Mouse (Mus musculus): Measurements from ENCODE around the gene Tcf12.

Tcf12 gene

GRCm38 (mm10) chr9:72088893-72089611, 22.6 kb downstream of the Tcf12 start:
- no peak for DNase-seq (ENCODE audit: low spot score in 2 of 2)

- no peak for DNase-seq (ENCODE audit: low spot score in 2 of 2)
Observed at GRCm38 (mm10) chr9:72085017-72085416, 26.7 kb downstream of the Tcf12 start.

DNA sequence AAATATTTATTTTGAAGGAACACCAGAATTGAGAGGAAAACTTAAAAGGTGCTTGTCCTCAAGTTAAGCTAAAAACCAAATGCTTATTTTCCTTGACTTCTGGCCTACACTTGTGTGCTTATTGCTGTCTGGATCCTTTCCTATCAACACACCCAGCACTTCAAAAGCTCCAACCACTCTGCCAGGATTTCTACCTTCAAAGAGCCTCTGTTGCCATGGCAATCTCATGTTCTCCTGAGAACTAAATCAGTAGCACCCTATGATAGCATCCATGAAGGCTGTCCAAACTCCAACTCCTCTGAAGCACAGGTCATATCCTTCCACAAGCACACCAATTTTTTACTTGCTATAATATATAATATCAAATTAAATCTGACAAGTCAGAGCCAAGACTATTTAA, 27.5 kb downstream of the Tcf12 start:
- DNase-seq (ENCODE audit: low spot score in 2 of 2), result no peak

DNA sequence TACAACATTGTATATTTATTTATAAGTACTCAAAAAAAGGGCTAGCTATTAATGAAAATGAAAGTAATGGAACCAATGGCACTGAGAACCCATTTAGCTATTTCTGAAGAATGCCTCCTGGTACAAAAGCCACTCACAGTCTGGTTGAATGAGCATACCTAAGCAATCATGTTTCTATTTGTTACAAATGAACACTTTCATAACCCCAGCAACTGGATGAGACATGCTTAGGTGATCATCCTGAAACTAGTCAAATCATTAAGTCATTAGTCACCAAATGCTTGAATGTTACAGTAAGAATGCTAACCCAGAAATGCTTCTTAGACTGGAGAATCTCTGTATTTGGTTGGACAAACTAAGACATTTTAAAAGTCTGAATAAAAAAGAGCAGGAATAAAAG, 35.5 kb downstream of the Tcf12 start:
- DNase-seq (ENCODE audit: low spot score in 2 of 2), result no peak

- DNase-seq (ENCODE audit: low spot score in 2 of 2), result no peak
Observed at GRCm38 (mm10) chr9:72066151-72066550, 45.5 kb downstream of the Tcf12 start.

GRCm38 (mm10) chr9:72053144-72053543, 58.5 kb downstream of the Tcf12 start:
- no peak for DNase-seq (ENCODE audit: low spot score in 2 of 2)

DNA sequence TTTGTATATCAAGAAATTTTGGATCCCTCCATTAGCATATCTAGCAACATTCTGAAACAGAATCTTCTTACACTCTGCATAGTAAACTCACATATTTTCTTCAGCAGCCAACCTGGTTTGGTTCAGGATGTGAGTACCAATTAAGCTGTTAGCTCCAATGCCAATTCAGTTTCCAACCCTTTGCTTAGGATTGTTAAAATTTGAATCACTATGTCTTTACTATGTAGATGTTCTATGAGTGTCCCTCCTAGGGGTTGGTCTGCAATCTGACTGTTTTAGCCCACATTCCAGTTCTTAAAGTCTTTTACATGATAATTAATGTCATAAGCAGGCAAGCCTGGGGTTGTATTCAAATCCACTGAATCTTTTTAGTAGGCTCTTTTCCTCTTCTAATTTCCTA, 71.5 kb downstream of the Tcf12 start:
- DNase-seq (ENCODE audit: low spot score in 2 of 2), result no peak

DNA sequence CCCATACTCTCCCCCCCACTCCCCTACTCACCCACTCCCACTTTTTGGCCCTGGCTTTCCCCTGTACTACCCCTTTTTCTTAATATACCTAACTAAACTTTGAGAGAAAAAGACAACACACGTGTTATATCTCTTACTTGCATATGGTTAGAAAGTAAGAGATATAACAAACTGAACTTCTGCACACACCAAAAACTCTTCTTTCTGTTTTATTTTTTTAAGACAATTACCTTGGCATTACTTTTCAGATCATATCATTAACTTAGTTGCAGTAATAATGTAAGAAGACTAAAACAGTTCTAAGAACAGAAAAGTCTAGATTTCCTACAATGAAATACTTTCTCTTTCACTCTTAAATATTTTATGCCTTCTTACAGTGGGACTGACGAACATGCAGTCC, 72.3 kb downstream of the Tcf12 start:
- DNase-seq (ENCODE audit: low spot score in 2 of 2), result no peak

GRCm38 (mm10) chr9:72037059-72037516, 74.6 kb downstream of the Tcf12 start:
- DNase-seq (ENCODE audit: low spot score in 2 of 2), result no peak

DNA sequence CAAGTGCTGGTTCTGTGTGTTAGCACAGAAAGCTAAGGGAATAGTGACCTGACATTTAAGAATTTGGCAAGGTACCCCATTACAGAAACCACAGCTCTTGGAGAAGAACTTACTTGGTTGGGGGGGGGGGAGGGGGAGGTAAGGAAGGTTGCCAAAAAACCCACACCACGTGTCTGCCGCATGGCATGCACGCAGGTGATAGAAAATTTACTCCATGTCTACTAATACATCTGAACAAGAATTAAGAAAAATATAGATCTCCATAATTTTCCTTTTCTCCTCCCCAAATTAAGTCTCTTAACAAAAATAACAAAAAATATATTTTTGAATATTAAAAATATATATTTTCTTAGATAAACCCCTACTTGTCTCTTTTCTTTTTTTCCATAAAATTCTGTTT, 75.4 kb downstream of the Tcf12 start:
- no peak for DNase-seq (ENCODE audit: low spot score in 2 of 2)

GRCm38 (mm10) chr9:72033271-72033670, 78.4 kb downstream of the Tcf12 start:
- no peak for DNase-seq (ENCODE audit: low spot score in 2 of 2)

DNA sequence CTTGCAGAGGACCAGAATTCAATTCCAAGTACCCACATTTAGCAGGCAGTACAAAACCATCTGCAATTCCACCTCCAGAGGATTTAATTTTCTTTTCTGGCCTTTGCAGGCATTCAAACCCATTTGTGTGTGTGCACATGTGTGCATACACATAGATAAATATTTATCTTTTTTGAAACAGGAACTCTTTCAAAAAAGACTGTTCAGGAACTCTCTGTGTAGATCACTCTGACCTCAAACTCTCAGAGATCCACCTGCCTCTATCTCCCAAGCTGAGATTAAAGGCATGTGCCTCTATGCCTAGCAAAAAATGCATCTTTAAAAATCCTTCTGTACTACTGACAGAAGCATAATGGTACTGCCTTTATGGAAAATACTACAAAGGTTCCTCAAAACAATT, 81.4 kb downstream of the Tcf12 start:
- no peak for DNase-seq (ENCODE audit: low spot score in 2 of 2)

DNA sequence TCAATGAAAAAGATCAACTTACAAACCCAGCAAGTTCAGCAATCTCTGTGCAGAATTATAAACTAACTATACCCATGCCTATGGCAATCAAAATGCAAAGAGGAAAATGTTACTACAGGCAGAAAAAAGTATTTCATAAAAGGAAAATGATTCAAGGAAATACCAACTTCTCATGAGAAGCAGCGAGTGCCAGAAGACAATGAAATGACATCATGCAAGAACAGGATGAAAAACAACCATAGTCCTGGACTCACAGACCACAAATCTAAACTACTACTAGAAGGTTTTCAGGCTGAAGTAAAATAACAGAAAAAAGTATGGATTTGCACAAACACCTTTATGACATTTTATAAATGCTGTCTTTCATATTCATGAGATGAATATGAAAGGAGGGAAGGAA, 82.1 kb downstream of the Tcf12 start:
- DNase-seq (ENCODE audit: low spot score in 2 of 2), result no peak

DNA sequence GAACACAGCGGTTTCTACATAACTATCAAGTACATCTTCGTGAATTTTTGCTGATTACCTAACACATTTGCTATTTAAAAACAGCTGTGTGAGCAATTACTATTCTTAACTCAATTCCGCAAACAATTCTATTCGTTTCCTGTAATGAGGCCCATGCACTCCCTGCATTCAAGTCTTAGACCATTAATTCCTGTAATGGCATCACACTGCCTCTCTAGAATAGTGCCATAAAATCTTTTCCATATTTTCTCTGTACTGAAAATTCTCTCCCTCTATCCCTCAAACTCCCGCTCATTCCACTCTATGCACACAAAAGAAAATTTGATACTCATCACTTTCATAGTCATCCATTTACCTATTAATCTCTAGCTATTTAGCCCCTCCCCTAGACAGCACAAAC, 88.4 kb downstream of the Tcf12 start:
- no peak for DNase-seq (ENCODE audit: low spot score in 2 of 2)

- DNase-seq (ENCODE audit: low spot score in 2 of 2), result no peak
Observed at GRCm38 (mm10) chr9:72021512-72021911, 90.2 kb downstream of the Tcf12 start.

DNA sequence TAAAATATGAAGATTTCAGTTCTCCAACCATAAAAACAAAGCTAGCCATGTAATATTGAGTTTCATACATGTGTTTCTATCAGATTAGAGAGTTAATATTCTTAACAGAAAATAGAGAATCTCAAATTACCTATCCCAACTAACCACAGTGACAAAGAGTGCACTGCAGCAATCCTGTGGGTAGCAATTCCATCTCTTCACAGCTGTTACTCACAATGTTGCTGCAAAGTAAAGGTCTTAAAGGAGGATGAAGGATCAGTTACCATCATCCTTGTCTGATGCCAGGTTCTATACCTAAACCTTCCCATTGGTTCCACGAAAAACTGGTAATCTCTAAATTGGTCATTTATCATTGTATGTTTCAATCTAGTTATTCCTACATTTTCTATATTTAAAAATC, 95.7 kb downstream of the Tcf12 start:
- no peak for DNase-seq (ENCODE audit: low spot score in 2 of 2)

DNA sequence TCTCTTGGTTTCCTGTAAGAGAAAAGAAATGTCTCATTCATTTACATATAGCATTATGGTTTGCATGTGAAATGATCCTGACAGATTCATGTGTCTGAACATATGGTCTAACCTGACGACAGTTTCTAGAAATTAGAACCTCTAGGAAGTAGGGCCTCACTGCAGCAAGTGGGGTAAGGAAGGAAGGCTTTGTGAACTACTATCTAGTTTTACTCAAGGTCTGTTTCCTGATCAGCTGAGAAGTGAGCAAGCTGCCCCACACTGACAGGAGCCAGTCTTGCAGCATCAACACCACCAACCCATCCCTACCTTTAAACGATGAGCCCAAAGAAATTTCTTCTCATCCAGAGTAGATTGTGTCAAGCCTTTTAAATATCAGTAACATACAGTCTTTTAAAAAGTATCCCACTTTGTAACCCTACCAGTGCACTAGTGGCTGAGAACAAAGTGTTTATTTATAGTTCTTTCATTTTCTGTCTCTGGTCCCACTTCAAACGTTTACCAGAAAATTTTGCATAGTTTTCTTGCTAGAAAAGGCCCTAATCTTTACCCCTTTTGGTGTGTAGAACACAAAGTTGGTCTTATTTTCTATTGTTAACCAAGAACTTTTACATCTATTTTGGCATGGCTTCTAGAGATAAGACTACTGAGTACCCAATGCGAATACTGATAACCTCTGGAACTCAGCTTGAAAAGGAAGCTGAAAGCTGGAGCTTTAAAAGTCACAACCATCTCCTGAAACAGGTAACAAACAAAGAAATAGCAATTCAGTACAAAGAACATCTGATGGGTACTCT, 96.9 kb downstream of the Tcf12 start:
- DNase-seq (ENCODE audit: low spot score in 2 of 2), result no peak

GRCm38 (mm10) chr9:72013541-72013940, 98.1 kb downstream of the Tcf12 start:
- DNase-seq (ENCODE audit: low spot score in 2 of 2), result no peak

DNA sequence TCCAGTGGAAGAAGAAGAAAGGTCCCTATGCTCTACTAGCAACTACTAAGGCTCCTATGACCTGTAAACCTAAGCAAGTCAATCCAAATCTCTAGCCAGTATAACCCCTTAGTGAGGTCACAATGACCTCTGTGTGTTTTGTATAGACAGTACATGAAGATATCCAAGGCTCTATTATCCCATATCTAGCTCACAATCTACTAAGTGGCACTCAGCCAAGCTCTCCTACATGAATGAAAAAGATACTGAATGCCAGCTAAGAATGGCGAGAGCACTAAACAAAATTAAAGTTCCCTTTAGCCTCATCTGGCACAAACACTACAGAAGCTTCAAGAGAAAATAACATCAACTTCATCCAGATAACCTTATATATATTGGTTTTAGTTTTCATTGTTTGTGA, 103.0 kb downstream of the Tcf12 start:
- no peak for DNase-seq (ENCODE audit: low spot score in 2 of 2)

GRCm38 (mm10) chr9:71991147-71991546, 120.5 kb downstream of the Tcf12 start:
- DNase-seq (ENCODE audit: low spot score in 2 of 2), result no peak

- DNase-seq (ENCODE audit: low spot score in 2 of 2), result no peak
Observed at GRCm38 (mm10) chr9:71990376-71990775, 121.3 kb downstream of the Tcf12 start.

DNA sequence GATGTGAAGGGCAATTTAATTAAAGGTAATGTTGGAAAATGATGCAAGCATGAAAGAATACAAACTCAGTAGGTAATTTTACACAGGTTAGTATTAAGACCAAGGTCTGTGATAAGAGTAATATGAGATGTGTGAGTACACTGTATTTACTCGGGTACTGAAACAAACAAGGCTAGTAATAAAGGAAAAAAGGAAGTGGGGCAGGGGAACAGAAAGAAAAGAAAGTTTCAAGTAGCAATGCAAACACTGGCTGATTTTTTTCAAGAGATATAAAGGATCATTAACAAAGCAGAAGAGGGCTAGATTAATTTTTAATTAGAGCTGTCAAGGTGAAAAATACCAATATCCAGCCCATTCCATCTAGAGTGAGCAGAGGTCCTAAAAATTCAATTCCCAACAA, 122.0 kb downstream of the Tcf12 start:
- no peak for DNase-seq (ENCODE audit: low spot score in 2 of 2)

DNA sequence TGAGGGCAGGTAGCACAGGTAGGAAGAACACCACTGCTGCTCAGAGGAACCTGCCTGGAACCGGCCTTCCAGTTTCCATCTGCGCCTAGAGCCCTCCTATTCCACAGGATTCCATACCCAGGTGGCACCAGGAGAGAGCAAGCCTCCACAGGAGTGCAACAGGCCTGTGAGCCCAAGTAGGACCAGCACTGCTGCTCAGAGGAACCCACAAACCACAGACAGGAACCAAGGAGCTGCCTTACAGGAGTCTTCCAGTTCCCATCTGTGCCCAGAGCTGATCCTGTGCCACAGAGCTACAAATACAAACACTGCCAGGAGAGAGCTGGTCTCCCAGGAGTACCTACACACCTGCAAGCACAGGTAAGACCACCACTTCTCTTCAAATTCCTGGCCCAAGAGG, 125.0 kb downstream of the Tcf12 start:
- no peak for DNase-seq (ENCODE audit: low spot score in 2 of 2)

Measured in frontal cortex, postnatal 25 days (tissue).